Mouse (Mus musculus): ENCODE measurements around the gene Rdx. TPM values are rescaled to one million over a fixed set of nuclear protein-coding genes. Genes with fewer than 3 reads are reported as not detected.

Rdx gene
- polyA plus RNA-seq, 1 experiment = 17.9 TPM

GRCm38 (mm10) chr9:52097386-52097785 is 50.4 kb downstream of the Rdx start:
- no peak overlapping the region for H3K27ac ChIP-seq (ENCODE audit: control insufficient read depth, insufficient read depth, low read depth, low read length)
- no peaks in the 10 kb centered on the region for H3K27me3 ChIP-seq (ENCODE audit: control insufficient read depth, insufficient read depth, low read length)
- H3K4me1 ChIP-seq (ENCODE audit: control insufficient read depth, insufficient read depth, low read length) = peaks cover 6% of the 10 kb centered on the region
- H3K36me3 ChIP-seq (ENCODE audit: control insufficient read depth, insufficient read depth, low read length) = no peaks in the 10 kb centered on the region
- no peak overlapping the region for H3K4me3 ChIP-seq (ENCODE audit: control insufficient read depth, low read depth, low read length)
- TF ChIP-seq POLR2A (IDR thresholded peaks at IDR 0.05; ENCODE audit: control insufficient read depth, low read depth, low read length) (no peak), CTCF (IDR thresholded peaks at IDR 0.05; ENCODE audit: control insufficient read depth, insufficient read depth, insufficient replicate concordance, low read depth, low read length) (no peak)

- Histone ChIP-seq H3K4me1 (ENCODE audit: control insufficient read depth, insufficient read depth, low read length) (0 out of 2 replicates have a peak, but pooled peaks cover 2% of the 10 kb centered on the region), H3K27me3 (ENCODE audit: control insufficient read depth, insufficient read depth, low read length) (no peaks in the 10 kb centered on the region), H3K27ac (ENCODE audit: control insufficient read depth, insufficient read depth, low read depth, low read length) (no peak overlapping the region), H3K36me3 (ENCODE audit: control insufficient read depth, insufficient read depth, low read length) (no peaks in the 10 kb centered on the region), H3K4me3 (ENCODE audit: control insufficient read depth, low read depth, low read length) (no peak overlapping the region; the same call in 1 of the 2 replicates)
- TF ChIP-seq POLR2A (IDR thresholded peaks at IDR 0.05; ENCODE audit: control insufficient read depth, low read depth, low read length) (no peak), CTCF (IDR thresholded peaks at IDR 0.05; ENCODE audit: control insufficient read depth, insufficient read depth, insufficient replicate concordance, low read depth, low read length) (peak; percentile 92)
These were observed 51.6 kb downstream of the Rdx start for GRCm38 (mm10) chr9:52098600-52098999.

- Histone ChIP-seq H3K36me3 (ENCODE audit: control insufficient read depth, insufficient read depth, low read length) (no peaks in the 10 kb centered on the region), H3K27me3 (ENCODE audit: control insufficient read depth, insufficient read depth, low read length) (no peaks in the 10 kb centered on the region), H3K4me1 (ENCODE audit: control insufficient read depth, insufficient read depth, low read length) (0 out of 2 replicates have a peak, but pooled peaks cover 2% of the 10 kb centered on the region), H3K4me3 (ENCODE audit: control insufficient read depth, low read depth, low read length) (no peak overlapping the region), H3K27ac (ENCODE audit: control insufficient read depth, insufficient read depth, low read depth, low read length) (no peak overlapping the region)
- TF ChIP-seq POLR2A (IDR thresholded peaks at IDR 0.05; ENCODE audit: control insufficient read depth, low read depth, low read length) = no peak
- no peak for TF ChIP-seq CTCF (IDR thresholded peaks at IDR 0.05; ENCODE audit: control insufficient read depth, insufficient read depth, insufficient replicate concordance, low read depth, low read length)
These were observed 53.5 kb downstream of the Rdx start for GRCm38 (mm10) chr9:52100426-52100825.

GRCm38 (mm10) chr9:52102060-52102844 is 55.3 kb downstream of the Rdx start:
- no peaks in the 10 kb centered on the region for H3K27me3 ChIP-seq (ENCODE audit: control insufficient read depth, insufficient read depth, low read length)
- H3K4me1 ChIP-seq (ENCODE audit: control insufficient read depth, insufficient read depth, low read length) = 0 out of 2 replicates have a peak, but pooled peaks cover 2% of the 10 kb centered on the region
- no peaks in the 10 kb centered on the region for H3K36me3 ChIP-seq (ENCODE audit: control insufficient read depth, insufficient read depth, low read length)
- no peak overlapping the region for H3K27ac ChIP-seq (ENCODE audit: control insufficient read depth, insufficient read depth, low read depth, low read length)
- TF ChIP-seq CTCF (IDR thresholded peaks at IDR 0.05; ENCODE audit: control insufficient read depth, insufficient read depth, insufficient replicate concordance, low read depth, low read length) = no peak
- TF ChIP-seq POLR2A (IDR thresholded peaks at IDR 0.05; ENCODE audit: control insufficient read depth, low read depth, low read length) = no peak
- H3K4me3 ChIP-seq (ENCODE audit: control insufficient read depth, low read depth, low read length) = no peak overlapping the region

GRCm38 (mm10) chr9:52103448-52104224 is 56.7 kb downstream of the Rdx start:
- H3K27ac ChIP-seq (ENCODE audit: control insufficient read depth, insufficient read depth, low read depth, low read length) = 0 out of 2 replicates have a peak overlapping the region, but pooled peaks have one; percentile 19
- TF ChIP-seq POLR2A (IDR thresholded peaks at IDR 0.05; ENCODE audit: control insufficient read depth, low read depth, low read length) (no peak), CTCF (IDR thresholded peaks at IDR 0.05; ENCODE audit: control insufficient read depth, insufficient read depth, insufficient replicate concordance, low read depth, low read length) (no peak)
- H3K36me3 ChIP-seq (ENCODE audit: control insufficient read depth, insufficient read depth, low read length) = no peaks in the 10 kb centered on the region
- H3K27me3 ChIP-seq (ENCODE audit: control insufficient read depth, insufficient read depth, low read length) = no peaks in the 10 kb centered on the region
- H3K4me3 ChIP-seq (ENCODE audit: control insufficient read depth, low read depth, low read length) = no peak overlapping the region
- H3K4me1 ChIP-seq (ENCODE audit: control insufficient read depth, insufficient read depth, low read length) = 0 out of 2 replicates have a peak, but pooled peaks cover 2% of the 10 kb centered on the region

- no peak overlapping the region for H3K4me3 ChIP-seq (ENCODE audit: control insufficient read depth, low read depth, low read length)
- TF ChIP-seq CTCF (IDR thresholded peaks at IDR 0.05; ENCODE audit: control insufficient read depth, insufficient read depth, insufficient replicate concordance, low read depth, low read length) (no peak), POLR2A (IDR thresholded peaks at IDR 0.05; ENCODE audit: control insufficient read depth, low read depth, low read length) (no peak)
These were observed 57.2 kb downstream of the Rdx start for GRCm38 (mm10) chr9:52104225-52104615.

GRCm38 (mm10) chr9:52105423-52105822 is 58.5 kb downstream of the Rdx start:
- TF ChIP-seq CTCF (IDR thresholded peaks at IDR 0.05; ENCODE audit: control insufficient read depth, insufficient read depth, insufficient replicate concordance, low read depth, low read length) (no peak), POLR2A (IDR thresholded peaks at IDR 0.05; ENCODE audit: control insufficient read depth, low read depth, low read length) (no peak)
- Histone ChIP-seq H3K27ac (ENCODE audit: control insufficient read depth, insufficient read depth, low read depth, low read length) (peak overlapping the region; percentile 63; the same call in 1 of the 2 replicates), H3K4me3 (ENCODE audit: control insufficient read depth, low read depth, low read length) (no peak overlapping the region), H3K4me1 (ENCODE audit: control insufficient read depth, insufficient read depth, low read length) (no peaks in the 10 kb centered on the region), H3K36me3 (ENCODE audit: control insufficient read depth, insufficient read depth, low read length) (no peaks in the 10 kb centered on the region), H3K27me3 (ENCODE audit: control insufficient read depth, insufficient read depth, low read length) (no peaks in the 10 kb centered on the region)

More at GRCm38 (mm10) chr9:52104225-52104615, 57.2 kb downstream of the Rdx start:
- Histone ChIP-seq H3K36me3 (ENCODE audit: control insufficient read depth, insufficient read depth, low read length) (no peaks in the 10 kb centered on the region), H3K4me1 (ENCODE audit: control insufficient read depth, insufficient read depth, low read length) (0 out of 2 replicates have a peak, but pooled peaks cover 2% of the 10 kb centered on the region), H3K27me3 (ENCODE audit: control insufficient read depth, insufficient read depth, low read length) (no peaks in the 10 kb centered on the region), H3K27ac (ENCODE audit: control insufficient read depth, insufficient read depth, low read depth, low read length) (peak overlapping the region; percentile 3; the same call in 1 of the 2 replicates)
